Mouse (Mus musculus) lung, embryonic 15.5 days (tissue): ENCODE data around the gene Poldip2. TPM values are rescaled to one million over a fixed set of nuclear protein-coding genes. Genes with fewer than 3 reads are reported as not detected.
"Not testable (repeated sequence)": the region's sequence is repeated elsewhere in the genome, so short reads cannot be mapped to it uniquely, and the experiment has no call there.

Experiments used
- ATAC-seq: fragments of 200-750 bp; cut with Nextera tagmentation; 2 replicates; pipeline ENCODE4 v1.8.0; 2017; ENCODE audit warnings: moderate number of reproducible peaks, borderline replicate concordance; ENCODE audit not compliant: low FRiP score, low TSS enrichment; ENCODE audit errors: extremely low read depth
- H3K27ac ChIP-seq: fragments of 300-500 bp; sonication (generic); 2 replicates; pipeline ENCODE4 v1.5.1; 2015; ENCODE audit warnings: moderate library complexity, mild to moderate bottlenecking, inconsistent platforms
- H3K27me3 ChIP-seq: fragments of 300-500 bp; sonication (generic); 2 replicates; pipeline ENCODE4 v1.6.1; 2015; ENCODE audit warnings: inconsistent platforms
- H3K36me3 ChIP-seq: fragments of 300-500 bp; sonication (generic); 2 replicates; pipeline ENCODE4 v1.6.1; 2015; ENCODE audit warnings: inconsistent platforms
- H3K4me1 ChIP-seq: fragments of 300-500 bp; sonication (generic); 2 replicates; pipeline ENCODE4 v1.6.1; 2015; ENCODE audit warnings: inconsistent platforms
- H3K4me2 ChIP-seq: fragments of 300-500 bp; sonication (generic); 2 replicates; pipeline ENCODE4 v1.6.1; 2015; ENCODE audit warnings: inconsistent platforms, mild to moderate bottlenecking, moderate library complexity
- H3K4me3 ChIP-seq: fragments of 300-500 bp; sonication (generic); 2 replicates; pipeline ENCODE4 v1.5.1; 2015; ENCODE audit warnings: mild to moderate bottlenecking, inconsistent platforms
- H3K9ac ChIP-seq: fragments of 300-500 bp; sonication (generic); 2 replicates; pipeline ENCODE4 v1.6.1; 2015; ENCODE audit warnings: inconsistent platforms
- H3K9me3 ChIP-seq: fragments of 300-500 bp; sonication (generic); 2 replicates; pipeline ENCODE4 v1.6.1; 2016; ENCODE audit warnings: inconsistent platforms
- WGBS: fragments of 180-500 bp; shearing (Covaris S2); methylation state at CpG from one replicate; pipeline ENCODE4 v1.1.7; 2015; 5-methylcytosine and 5-hydroxymethylcytosine counted together
- polyA plus RNA-seq: library from polyadenylated mRNA; unstranded; fragments of >200 nt; fragmentation: Nextera tagmentation; extraction: Ambion mirVana; gene quantifications from 2 replicates; pipeline ENCODE4 v1.2.1, GENCODE M21; 2015

The Poldip2 gene
- polyA plus RNA-seq, 1 experiment from 2014 or later, result 158 TPM

- ATAC-seq, result no peak
- H3K27me3 ChIP-seq, result no peaks in the 10 kb centered on the region
- H3K27ac ChIP-seq, result peak overlapping the region; percentile 64
- H3K9ac ChIP-seq, result no peak overlapping the region
- no peaks in the 10 kb centered on the region for H3K9me3 ChIP-seq
- peaks cover 14% of the 10 kb centered on the region for H3K4me1 ChIP-seq
- 51% methylated on average over 6 of the region's 6 CpGs for WGBS
- peak overlapping the region; percentile 16; the same call in 1 of the 2 replicates for H3K4me2 ChIP-seq
- no peak overlapping the region for H3K4me3 ChIP-seq
- H3K36me3 ChIP-seq, result peaks cover 44% of the 10 kb centered on the region
Observed at GRCm38 (mm10) chr11:78531046-78531445, 19.1 kb downstream of the Poldip2 start.

- H3K9ac ChIP-seq, H3K4me3 ChIP-seq, H3K9me3 ChIP-seq, ATAC-seq, H3K27me3 ChIP-seq: not testable (repeated sequence)
- peak overlapping the region; percentile 16; the same call in 1 of the 2 replicates for H3K4me2 ChIP-seq
- 81% methylated on average over 9 of the region's 10 CpGs for whole genome bisulfite sequencing
- peaks cover 39% of the 10 kb centered on the region for H3K36me3 ChIP-seq
- H3K4me1 ChIP-seq, result peaks cover 14% of the 10 kb centered on the region
- H3K27ac ChIP-seq, result peak overlapping the region; percentile 64
Observed at GRCm38 (mm10) chr11:78531515-78531914, 19.5 kb downstream of the Poldip2 start.

- WGBS, result 63% methylated on average over 4 of the region's 4 CpGs
- Histone ChIP-seq H3K27ac (peak overlapping the region; percentile 94; the same call in 1 of the 2 replicates), H3K4me1 (peaks cover 31% of the 10 kb centered on the region), H3K4me2 (peak overlapping the region; percentile 73), H3K4me3 (peak overlapping the region; percentile 65), H3K9ac (no peak overlapping the region), H3K27me3 (no peaks in the 10 kb centered on the region), H3K36me3 (peaks cover 18% of the 10 kb centered on the region), H3K9me3 (no peaks in the 10 kb centered on the region)
- ATAC-seq, result no peak
Observed at GRCm38 (mm10) chr11:78534516-78534915, 22.5 kb downstream of the Poldip2 start.

- ATAC-seq, result peak; percentile 6; the same call in 1 of the 2 replicates
- Histone ChIP-seq H3K4me3 (peak overlapping the region; percentile 65), H3K9ac (peak overlapping the region; percentile 70), H3K36me3 (peaks cover 21% of the 10 kb centered on the region), H3K9me3 (no peaks in the 10 kb centered on the region), H3K4me2 (peak overlapping the region; percentile 73), H3K4me1 (peaks cover 28% of the 10 kb centered on the region), H3K27ac (peak overlapping the region; percentile 94), H3K27me3 (no peaks in the 10 kb centered on the region)
- under 1% methylated on average over 23 of the region's 23 CpGs for WGBS
Observed at GRCm38 (mm10) chr11:78535376-78536079, 23.5 kb downstream of the Poldip2 start.

GRCm38 (mm10) chr11:78536080-78536689 lies 24.2 kb downstream of the Poldip2 start, which contains the start of the genes Tnfaip1 and Ift20:
TSS of gene Tnfaip1 (minus strand) at chr11:78536332.
TSS of gene Ift20 (plus strand) at chr11:78536361.
- WGBS, result under 1% methylated on average over 52 of the region's 52 CpGs
- Histone ChIP-seq H3K4me1 (peaks cover 28% of the 10 kb centered on the region), H3K4me3 (peak within 1 kb of the TSS; percentile 65), H3K27ac (peak within 1 kb of the TSS; percentile 94), H3K9ac (peak within 1 kb of the TSS; percentile 72), H3K4me2 (peak within 1 kb of the TSS; percentile 73), H3K36me3 (peaks cover 27% of the 10 kb centered on the region), H3K9me3 (no peaks in the 10 kb centered on the region), H3K27me3 (no peaks in the 10 kb centered on the region)
- ATAC-seq, result peak; percentile 98

- Histone ChIP-seq H3K9ac (peak overlapping the region; percentile 72), H3K4me2 (peak overlapping the region; percentile 73), H3K9me3 (no peaks in the 10 kb centered on the region), H3K4me1 (peaks cover 28% of the 10 kb centered on the region), H3K36me3 (peaks cover 29% of the 10 kb centered on the region), H3K27ac (peak overlapping the region; percentile 65), H3K4me3 (peak overlapping the region; percentile 65), H3K27me3 (no peaks in the 10 kb centered on the region)
- peak; percentile 10; the same call in 1 of the 2 replicates for ATAC-seq
- WGBS, result 2% methylated on average over 14 of the region's 14 CpGs
Observed at GRCm38 (mm10) chr11:78536690-78537084, 24.7 kb downstream of the Poldip2 start.

- no peak for ATAC-seq
Observed at GRCm38 (mm10) chr11:78540358-78540757, 28.4 kb downstream of the Poldip2 start.

GRCm38 (mm10) chr11:78544449-78545111 lies 32.6 kb downstream of the Poldip2 start:
- H3K27ac ChIP-seq, result no peak overlapping the region
- no peaks in the 10 kb centered on the region for H3K27me3 ChIP-seq
- peaks cover 13% of the 10 kb centered on the region for H3K4me1 ChIP-seq
- no peak overlapping the region for H3K4me2 ChIP-seq
- H3K9me3 ChIP-seq, result no peaks in the 10 kb centered on the region
- H3K4me3 ChIP-seq, result no peak overlapping the region
- WGBS, result 92% methylated on average over 7 of the region's 7 CpGs
- no peak overlapping the region for H3K9ac ChIP-seq
- no peak for ATAC-seq
- peaks cover 35% of the 10 kb centered on the region for H3K36me3 ChIP-seq

More at GRCm38 (mm10) chr11:78540358-78540757, 28.4 kb downstream of the Poldip2 start:
- Histone ChIP-seq H3K36me3 (peaks cover 42% of the 10 kb centered on the region), H3K27me3 (no peaks in the 10 kb centered on the region), H3K4me3 (no peak overlapping the region), H3K27ac (no peak overlapping the region), H3K9me3 (no peaks in the 10 kb centered on the region), H3K4me1 (peaks cover 16% of the 10 kb centered on the region), H3K9ac (no peak overlapping the region), H3K4me2 (no peak overlapping the region)
- WGBS, result 55% methylated on average over 3 of the region's 3 CpGs

GRCm38 (mm10) chr11:78545181-78545580 lies 33.2 kb downstream of the Poldip2 start:
- WGBS, result 54% methylated on average over 8 of the region's 8 CpGs
- H3K4me2 ChIP-seq, result no peak overlapping the region
- no peaks in the 10 kb centered on the region for H3K9me3 ChIP-seq
- no peak overlapping the region for H3K9ac ChIP-seq
- H3K4me1 ChIP-seq, result peaks cover 13% of the 10 kb centered on the region
- no peaks in the 10 kb centered on the region for H3K27me3 ChIP-seq
- no peak overlapping the region for H3K27ac ChIP-seq
- H3K36me3 ChIP-seq, result peaks cover 29% of the 10 kb centered on the region
- ATAC-seq, result no peak
- no peak overlapping the region for H3K4me3 ChIP-seq

- no peaks in the 10 kb centered on the region for H3K9me3 ChIP-seq
- ATAC-seq, result no peak
- H3K4me2 ChIP-seq, result no peak overlapping the region
- no peak overlapping the region for H3K9ac ChIP-seq
- H3K27me3 ChIP-seq, result no peaks in the 10 kb centered on the region
- peaks cover 13% of the 10 kb centered on the region for H3K4me1 ChIP-seq
- WGBS, result 66% methylated on average over 2 of the region's 2 CpGs
- H3K36me3 ChIP-seq, result peaks cover 13% of the 10 kb centered on the region
- no peak overlapping the region for H3K4me3 ChIP-seq
- H3K27ac ChIP-seq, result no peak overlapping the region
Observed at GRCm38 (mm10) chr11:78547718-78548460, 35.9 kb downstream of the Poldip2 start.

GRCm38 (mm10) chr11:78549491-78549987 lies 37.5 kb downstream of the Poldip2 start:
- H3K27ac ChIP-seq, result no peak overlapping the region

More at GRCm38 (mm10) chr11:78549491-78549987, 37.5 kb downstream of the Poldip2 start:
- Histone ChIP-seq H3K4me3 (peak overlapping the region; percentile 64), H3K9me3 (no peaks in the 10 kb centered on the region), H3K9ac (peak overlapping the region; percentile 59), H3K4me2 (peak overlapping the region; percentile 66), H3K27me3 (no peaks in the 10 kb centered on the region), H3K36me3 (no peaks in the 10 kb centered on the region), H3K4me1 (peaks cover 13% of the 10 kb centered on the region)
- no peak for ATAC-seq
- WGBS, result 5% methylated on average over 5 of the region's 5 CpGs
